9 mouse cellular contexts compared by ENCODE assay signal in genomic region chr5:115009961-115010360, GRCm38 (mm10). TPM values are rescaled to one million over a fixed set of nuclear protein-coding genes. Genes with fewer than 3 reads are reported as not detected.
DNase-seq lines count a peak whose midpoint lies in the region; ATAC-seq and TF ChIP-seq lines count a peak whose summit lies in the region.
"Had no signal": no experiment of that assay in that cellular context is flagged by ENCODE, and none has a peak within 500 bp of the region (broad histone marks: within the 10 kb centered on the region; RNA-seq: fewer than 3 reads in every experiment).

No protein-coding gene starts in this region.

- WGBS in intestine, embryonic 14.5 days, result 34% methylated on average over 3 of the region's 3 CpGs
- WGBS in midbrain, embryonic 16.5 days, result 63% methylated on average over 3 of the region's 3 CpGs

- no peaks in the 10 kb centered on the region for H3K27me3 ChIP-seq in intestine, embryonic 14.5 days (replicated peaks; ENCODE audit: control insufficient read depth, insufficient read depth, low read length)
- no peaks in the 10 kb centered on the region for H3K27me3 ChIP-seq in midbrain, embryonic 16.5 days (ENCODE audit: control insufficient read depth, insufficient read depth, low read depth, low read length)

- ATAC-seq in intestine, embryonic 14.5 days (replicated peaks; ENCODE audit: low FRiP score, low TSS enrichment, low read depth), result no peak
- no peak for ATAC-seq in midbrain, embryonic 16.5 days

- peaks cover 15% of the 10 kb centered on the region for H3K4me1 ChIP-seq in intestine, embryonic 14.5 days (replicated peaks; ENCODE audit: control insufficient read depth, insufficient read depth, low read length)
- H3K4me1 ChIP-seq in midbrain, embryonic 16.5 days (ENCODE audit: control insufficient read depth, insufficient read depth, low read length), result peaks cover 26% of the 10 kb centered on the region

- TF ChIP-seq CTCF in layer of hippocampus, adult 2 months (conservative IDR thresholded peaks at IDR 0.05), result no peak

- DNase-seq in layer of hippocampus, adult 2 months (ENCODE audit: low spot score in 2 of 2), result no peak
- no peak for DNase-seq in layer of hippocampus, adult 18-20 months (ENCODE audit: low spot score in 2 of 2)
- DNase-seq in adrenal gland, postnatal 25 days, result peak; percentile 23
- DNase-seq in intestine, embryonic 14.5 days (ENCODE audit: low spot score), result no peak
- DNase-seq in frontal cortex, adult 2 months (ENCODE audit: extremely low spot score in 1 of 2, low spot score in 1 of 2), result no peak
- DNase-seq in left cerebral cortex, adult 11 months (ENCODE audit: low spot score), result no peak
- no peak for DNase-seq in cerebellum, postnatal 36 days
- DNase-seq: layer of hippocampus, postnatal 36 days had no signal

- no peaks in the 10 kb centered on the region for H3K9me3 ChIP-seq in intestine, embryonic 14.5 days (ENCODE audit: control insufficient read depth, low read length)
- no peaks in the 10 kb centered on the region for H3K9me3 ChIP-seq in midbrain, embryonic 16.5 days (replicated peaks; ENCODE audit: control insufficient read depth, low read length, poor library complexity, severe bottlenecking)

- no peak overlapping the region for H3K9ac ChIP-seq in intestine, embryonic 14.5 days (ENCODE audit: low read length)
- H3K9ac ChIP-seq in midbrain, embryonic 16.5 days (ENCODE audit: low read depth, low read length), result peak overlapping the region; percentile 99

- no peaks in the 10 kb centered on the region for H3K36me3 ChIP-seq in intestine, embryonic 14.5 days (ENCODE audit: control insufficient read depth, insufficient read depth, low read length)
- no peaks in the 10 kb centered on the region for H3K36me3 ChIP-seq in midbrain, embryonic 16.5 days (ENCODE audit: control insufficient read depth, insufficient read depth, low read length)

- no peak overlapping the region; the same call in 1 of the 2 replicates for H3K4me3 ChIP-seq in layer of hippocampus, adult 2 months
- H3K4me3 ChIP-seq in intestine, embryonic 14.5 days (ENCODE audit: low read depth, low read length), result no peak overlapping the region
- peak overlapping the region; percentile 100; the same call in 1 of the 2 replicates for H3K4me3 ChIP-seq in midbrain, embryonic 16.5 days (ENCODE audit: low read depth, low read length)

- peak overlapping the region; percentile 84 for H3K4me2 ChIP-seq in intestine, embryonic 14.5 days (ENCODE audit: low read length)
- H3K4me2 ChIP-seq in midbrain, embryonic 16.5 days (ENCODE audit: low read length), result peak overlapping the region; percentile 85

- peak overlapping the region; percentile 98; the same call in 1 of the 2 replicates for H3K27ac ChIP-seq in layer of hippocampus, adult 2 months
- H3K27ac ChIP-seq in intestine, embryonic 14.5 days (ENCODE audit: low read depth), result no peak overlapping the region
- peak overlapping the region; percentile 97; the same call in 1 of the 2 replicates for H3K27ac ChIP-seq in midbrain, embryonic 16.5 days (ENCODE audit: low read length)

RNA-seq across cellular contexts. Expression of gene Sppl3, which starts 1.0 kb away (rescaled TPM):
- total RNA-seq in layer of hippocampus, adult 2 months (2021), result 10 to 100 TPM; 75.2 to 76.2 TPM
- total RNA-seq in layer of hippocampus, adult 18-20 months (2021), result 10 to 100 TPM; 76.9 to 77.9 TPM
- 52.2 and 59.0 TPM in 2 replicates for total RNA-seq in adrenal gland, postnatal 25 days (2021)
- polyA plus RNA-seq in intestine, embryonic 14.5 days (2014; fragmentation: Nextera tagmentation; extraction: Ambion mirVana), result 21.1 and 21.5 TPM in 2 replicates
- 18.2 and 18.4 TPM in 2 replicates for polyA plus RNA-seq in midbrain, embryonic 16.5 days (2015; fragmentation: Nextera tagmentation; extraction: Ambion mirVana)
- 70.2 and 71.3 TPM in 2 replicates for polyA plus RNA-seq in frontal cortex, adult 2 months (2012; rRNA removed)

RNA-seq across cellular contexts. Expression of gene Hnf1a, which starts 39.1 kb away (rescaled TPM):
- total RNA-seq in layer of hippocampus, adult 2 months (2021), result not detected
- not detected for total RNA-seq in layer of hippocampus, adult 18-20 months (2021)
- 0.29 TPM in 1 of 2 replicates, not detected in the other for total RNA-seq in adrenal gland, postnatal 25 days (2021)
- 8.4 and 10.0 TPM in 2 replicates for polyA plus RNA-seq in intestine, embryonic 14.5 days (2014; fragmentation: Nextera tagmentation; extraction: Ambion mirVana)
- 0.05 TPM in 1 of 2 replicates, not detected in the other for polyA plus RNA-seq in midbrain, embryonic 16.5 days (2015; fragmentation: Nextera tagmentation; extraction: Ambion mirVana)
- polyA plus RNA-seq in frontal cortex, adult 2 months (2012; rRNA removed), result not detected in 2 replicates
- total RNA-seq: layer of hippocampus, postnatal 36 days had no signal
